Mouse (Mus musculus): Measurements from ENCODE around the gene Apof. TPM values are rescaled to one million over a fixed set of nuclear protein-coding genes. Genes with fewer than 3 reads are reported as not detected.
"Not testable (repeated sequence)": the region's sequence is repeated elsewhere in the genome, so short reads cannot be mapped to it uniquely, and the experiment has no call there.

Apof gene
- polyA plus RNA-seq, 1 experiment from 2014 or later: not detected

GRCm38 (mm10) chr10:128270287-128270841 lies 1.9 kb downstream of the Apof start, which contains the start of gene Stat2:
Gene Stat2, plus strand, starts transcription at chr10:128270559.
- H3K36me3 ChIP-seq (ENCODE audit: control insufficient read depth, insufficient read depth, low read length): no peaks in the 10 kb centered on the region
- H3K27me3 ChIP-seq (ENCODE audit: control insufficient read depth, insufficient read depth, low read length): no peaks in the 10 kb centered on the region
- H3K4me2 ChIP-seq (replicated peaks; ENCODE audit: low read depth, low read length): peak within 1 kb of the TSS; percentile 65
- peak within 1 kb of the TSS; percentile 79 for H3K4me3 ChIP-seq (ENCODE audit: low read length)
- H3K9me3 ChIP-seq (ENCODE audit: control insufficient read depth, low read length): no peaks in the 10 kb centered on the region
- H3K4me1 ChIP-seq (ENCODE audit: control insufficient read depth, insufficient read depth, low read length): no peaks in the 10 kb centered on the region
- H3K27ac ChIP-seq (ENCODE audit: low read depth, low read length): 0 out of 2 replicates have a peak within 1 kb of the TSS, but pooled peaks have one; percentile 69
- WGBS: under 1% methylated on average over 43 of the region's 43 CpGs
- peak within 1 kb of the TSS; percentile 76 for H3K9ac ChIP-seq (ENCODE audit: low read depth, low read length)
- ATAC-seq (ENCODE audit: low FRiP score, low TSS enrichment): peak; percentile 99

- Histone ChIP-seq H3K9ac (ENCODE audit: low read depth, low read length) (peak overlapping the region; percentile 76), H3K27ac (ENCODE audit: low read depth, low read length) (0 out of 2 replicates have a peak overlapping the region, but pooled peaks have one; percentile 69), H3K27me3 (ENCODE audit: control insufficient read depth, insufficient read depth, low read length) (no peaks in the 10 kb centered on the region), H3K4me3 (ENCODE audit: low read length) (peak overlapping the region; percentile 79), H3K4me2 (replicated peaks; ENCODE audit: low read depth, low read length) (peak overlapping the region; percentile 65), H3K36me3 (ENCODE audit: control insufficient read depth, insufficient read depth, low read length) (no peaks in the 10 kb centered on the region), H3K9me3 (ENCODE audit: control insufficient read depth, low read length) (no peaks in the 10 kb centered on the region), H3K4me1 (ENCODE audit: control insufficient read depth, insufficient read depth, low read length) (no peaks in the 10 kb centered on the region)
- no peak for ATAC-seq (ENCODE audit: low FRiP score, low TSS enrichment)
- 44% methylated on average over 7 of the region's 7 CpGs for WGBS
Measured at GRCm38 (mm10) chr10:128270866-128271265, 2.4 kb downstream of the Apof start.

GRCm38 (mm10) chr10:128271883-128272282 lies 3.4 kb downstream of the Apof start:
- no peak overlapping the region for H3K4me2 ChIP-seq (replicated peaks; ENCODE audit: low read depth, low read length)
- no peaks in the 10 kb centered on the region for H3K4me1 ChIP-seq (ENCODE audit: control insufficient read depth, insufficient read depth, low read length)
- H3K27ac ChIP-seq (ENCODE audit: low read depth, low read length): no peak overlapping the region
- H3K9ac ChIP-seq (ENCODE audit: low read depth, low read length): no peak overlapping the region
- no peaks in the 10 kb centered on the region for H3K27me3 ChIP-seq (ENCODE audit: control insufficient read depth, insufficient read depth, low read length)
- no peaks in the 10 kb centered on the region for H3K9me3 ChIP-seq (ENCODE audit: control insufficient read depth, low read length)
- no peak overlapping the region for H3K4me3 ChIP-seq (ENCODE audit: low read length)
- WGBS: 66% methylated on average over 2 of the region's 2 CpGs
- no peak for ATAC-seq (ENCODE audit: low FRiP score, low TSS enrichment)
- H3K36me3 ChIP-seq (ENCODE audit: control insufficient read depth, insufficient read depth, low read length): no peaks in the 10 kb centered on the region; the same call in 1 of the 2 replicates

GRCm38 (mm10) chr10:128272819-128273439 lies 4.5 kb downstream of the Apof start:
- not testable (repeated sequence) for H3K9ac ChIP-seq (ENCODE audit: low read depth, low read length); H3K4me3 ChIP-seq (ENCODE audit: low read length); H3K9me3 ChIP-seq (ENCODE audit: control insufficient read depth, low read length); H3K36me3 ChIP-seq (ENCODE audit: control insufficient read depth, insufficient read depth, low read length); H3K4me1 ChIP-seq (ENCODE audit: control insufficient read depth, insufficient read depth, low read length); ATAC-seq (ENCODE audit: low FRiP score, low TSS enrichment); H3K27me3 ChIP-seq (ENCODE audit: control insufficient read depth, insufficient read depth, low read length); H3K27ac ChIP-seq (ENCODE audit: low read depth, low read length); H3K4me2 ChIP-seq (replicated peaks; ENCODE audit: low read depth, low read length)
- 94% methylated on average over 4 of the region's 7 CpGs for WGBS

GRCm38 (mm10) chr10:128275374-128275773 lies 6.9 kb downstream of the Apof start:
- H3K27ac ChIP-seq (ENCODE audit: low read depth, low read length); H3K9ac ChIP-seq (ENCODE audit: low read depth, low read length); H3K4me3 ChIP-seq (ENCODE audit: low read length); H3K4me1 ChIP-seq (ENCODE audit: control insufficient read depth, insufficient read depth, low read length); H3K36me3 ChIP-seq (ENCODE audit: control insufficient read depth, insufficient read depth, low read length); H3K9me3 ChIP-seq (ENCODE audit: control insufficient read depth, low read length); H3K4me2 ChIP-seq (replicated peaks; ENCODE audit: low read depth, low read length); ATAC-seq (ENCODE audit: low FRiP score, low TSS enrichment); H3K27me3 ChIP-seq (ENCODE audit: control insufficient read depth, insufficient read depth, low read length): not testable (repeated sequence)
- 95% methylated on average over 1 of the region's 1 CpGs for WGBS

GRCm38 (mm10) chr10:128278158-128278557 lies 9.7 kb downstream of the Apof start:
- no peak overlapping the region for H3K4me2 ChIP-seq (replicated peaks; ENCODE audit: low read depth, low read length)
- H3K9me3 ChIP-seq (ENCODE audit: control insufficient read depth, low read length): no peaks in the 10 kb centered on the region
- WGBS: 63% methylated on average over 6 of the region's 6 CpGs
- no peak for ATAC-seq (ENCODE audit: low FRiP score, low TSS enrichment)
- H3K36me3 ChIP-seq (ENCODE audit: control insufficient read depth, insufficient read depth, low read length): peaks cover 32% of the 10 kb centered on the region; the same call in 1 of the 2 replicates
- H3K4me1 ChIP-seq (ENCODE audit: control insufficient read depth, insufficient read depth, low read length): no peaks in the 10 kb centered on the region
- no peak overlapping the region for H3K27ac ChIP-seq (ENCODE audit: low read depth, low read length)
- H3K9ac ChIP-seq (ENCODE audit: low read depth, low read length): no peak overlapping the region
- no peak overlapping the region for H3K4me3 ChIP-seq (ENCODE audit: low read length)
- no peaks in the 10 kb centered on the region for H3K27me3 ChIP-seq (ENCODE audit: control insufficient read depth, insufficient read depth, low read length)

- Histone ChIP-seq H3K4me1 (ENCODE audit: control insufficient read depth, insufficient read depth, low read length) (no peaks in the 10 kb centered on the region), H3K4me3 (ENCODE audit: low read length) (no peak overlapping the region), H3K9me3 (ENCODE audit: control insufficient read depth, low read length) (no peaks in the 10 kb centered on the region), H3K4me2 (replicated peaks; ENCODE audit: low read depth, low read length) (no peak overlapping the region), H3K36me3 (ENCODE audit: control insufficient read depth, insufficient read depth, low read length) (peaks cover 49% of the 10 kb centered on the region), H3K27ac (ENCODE audit: low read depth, low read length) (no peak overlapping the region), H3K9ac (ENCODE audit: low read depth, low read length) (no peak overlapping the region), H3K27me3 (ENCODE audit: control insufficient read depth, insufficient read depth, low read length) (no peaks in the 10 kb centered on the region)
- WGBS: 90% methylated on average over 6 of the region's 6 CpGs
- no peak for ATAC-seq (ENCODE audit: low FRiP score, low TSS enrichment)
Measured at GRCm38 (mm10) chr10:128280943-128281342, 12.5 kb downstream of the Apof start.

GRCm38 (mm10) chr10:128281682-128282081 lies 13.2 kb downstream of the Apof start:
- Histone ChIP-seq H3K27me3 (ENCODE audit: control insufficient read depth, insufficient read depth, low read length) (no peaks in the 10 kb centered on the region), H3K27ac (ENCODE audit: low read depth, low read length) (no peak overlapping the region), H3K9me3 (ENCODE audit: control insufficient read depth, low read length) (no peaks in the 10 kb centered on the region), H3K4me2 (replicated peaks; ENCODE audit: low read depth, low read length) (no peak overlapping the region), H3K4me3 (ENCODE audit: low read length) (no peak overlapping the region), H3K36me3 (ENCODE audit: control insufficient read depth, insufficient read depth, low read length) (peaks cover 49% of the 10 kb centered on the region), H3K9ac (ENCODE audit: low read depth, low read length) (no peak overlapping the region), H3K4me1 (ENCODE audit: control insufficient read depth, insufficient read depth, low read length) (no peaks in the 10 kb centered on the region)
- no peak for ATAC-seq (ENCODE audit: low FRiP score, low TSS enrichment)
- WGBS: 93% methylated on average over 14 of the region's 14 CpGs

- Histone ChIP-seq H3K27me3 (ENCODE audit: control insufficient read depth, insufficient read depth, low read length) (no peaks in the 10 kb centered on the region), H3K4me2 (replicated peaks; ENCODE audit: low read depth, low read length) (no peak overlapping the region), H3K36me3 (ENCODE audit: control insufficient read depth, insufficient read depth, low read length) (peaks cover 49% of the 10 kb centered on the region), H3K4me3 (ENCODE audit: low read length) (no peak overlapping the region), H3K4me1 (ENCODE audit: control insufficient read depth, insufficient read depth, low read length) (no peaks in the 10 kb centered on the region), H3K9ac (ENCODE audit: low read depth, low read length) (no peak overlapping the region), H3K9me3 (ENCODE audit: control insufficient read depth, low read length) (no peaks in the 10 kb centered on the region), H3K27ac (ENCODE audit: low read depth, low read length) (no peak overlapping the region)
- 0 out of 2 replicates have a peak, but pooled peaks have one; percentile 30 for ATAC-seq (ENCODE audit: low FRiP score, low TSS enrichment)
- WGBS: 75% methylated on average over 20 of the region's 20 CpGs
Measured at GRCm38 (mm10) chr10:128282886-128283450, 14.5 kb downstream of the Apof start.

Data from kidney, embryonic 14.5 days (tissue).